Mouse (Mus musculus) embryonic facial prominence, embryonic 13.5 days (tissue): ENCODE results near the gene Peli1. TPM values are rescaled to one million over a fixed set of nuclear protein-coding genes. Genes with fewer than 3 reads are reported as not detected.
"Not testable (repeated sequence)": the region's sequence is repeated elsewhere in the genome, so short reads cannot be mapped to it uniquely, and the experiment has no call there.

Experiments
- ATAC-seq: fragments of 200-750 bp; cut with Nextera tagmentation; 2 replicates; pipeline ENCODE4 v1.8.0; 2017; ENCODE audit warnings: low read depth; ENCODE audit not compliant: insufficient number of reproducible peaks, insufficient read depth, low FRiP score, low TSS enrichment
- H3K27ac ChIP-seq: fragments of 300-500 bp; sonication (generic); 2 replicates; pipeline ENCODE4 v1.5.1; 2015; ENCODE audit warnings: moderate library complexity, mild to moderate bottlenecking, inconsistent platforms
- H3K27me3 ChIP-seq: fragments of 300-500 bp; sonication (generic); 2 replicates; pipeline ENCODE4 v1.6.1; 2015; ENCODE audit warnings: mild to moderate bottlenecking, inconsistent platforms
- H3K36me3 ChIP-seq: fragments of 300-500 bp; sonication (generic); 2 replicates; pipeline ENCODE4 v1.6.1; 2015; ENCODE audit warnings: mild to moderate bottlenecking, inconsistent platforms
- H3K4me1 ChIP-seq: fragments of 300-500 bp; sonication (generic); 2 replicates; pipeline ENCODE4 v1.6.1; 2015; ENCODE audit warnings: inconsistent platforms
- H3K4me2 ChIP-seq: fragments of 300-500 bp; sonication (generic); 2 replicates; pipeline ENCODE4 v1.6.1; 2015; ENCODE audit warnings: moderate library complexity, mild to moderate bottlenecking, inconsistent platforms
- H3K4me3 ChIP-seq: fragments of 300-500 bp; sonication (generic); 2 replicates; pipeline ENCODE4 v1.5.1; 2015; ENCODE audit warnings: mild to moderate bottlenecking, inconsistent platforms
- H3K9ac ChIP-seq: fragments of 300-500 bp; sonication (generic); 2 replicates; pipeline ENCODE4 v1.6.1; 2015; ENCODE audit warnings: mild to moderate bottlenecking, inconsistent platforms
- H3K9me3 ChIP-seq: fragments of 300-500 bp; sonication (generic); 2 replicates; pipeline ENCODE4 v1.6.1; 2016; ENCODE audit warnings: inconsistent platforms
- WGBS: fragments of 180-500 bp; shearing (Covaris S2); methylation state at CpG from one replicate; pipeline ENCODE4 v1.1.7; 2015; ENCODE audit warnings: mixed read lengths; 5-methylcytosine and 5-hydroxymethylcytosine counted together
- polyA plus RNA-seq: library from polyadenylated mRNA; unstranded; fragments of >200 nt; fragmentation: Nextera tagmentation; extraction: Ambion mirVana; gene quantifications from 2 replicates; pipeline ENCODE4 v1.2.1, GENCODE M21; 2015

The Peli1 gene
- polyA plus RNA-seq, 1 experiment from 2014 or later, result 48.8 TPM

DNA sequence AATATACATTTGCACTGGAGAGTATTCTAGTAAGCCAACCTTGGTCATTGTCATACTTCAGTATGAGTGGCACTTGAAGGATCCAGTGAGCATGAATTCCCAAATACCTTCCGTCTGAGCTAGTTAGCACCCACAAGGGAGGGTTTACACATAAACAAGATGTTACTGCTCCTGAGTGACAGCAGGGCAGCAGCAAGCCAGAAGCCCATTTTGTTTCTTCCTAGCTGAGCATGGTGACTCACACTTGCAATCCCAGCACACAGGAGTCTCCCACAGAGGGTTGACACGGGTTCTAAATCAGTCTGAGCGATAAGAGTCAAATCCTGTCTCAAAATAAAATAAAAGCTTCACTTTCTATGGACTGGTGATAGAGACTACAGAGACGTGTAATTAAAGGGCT is 66.5 kb downstream of the Peli1 start:
- ATAC-seq, result no peak
- H3K4me2 ChIP-seq, result no peak overlapping the region
- no peak overlapping the region for H3K27ac ChIP-seq
- no peaks in the 10 kb centered on the region for H3K27me3 ChIP-seq
- no peaks in the 10 kb centered on the region for H3K9me3 ChIP-seq
- H3K4me3 ChIP-seq, result no peak overlapping the region
- 83% methylated on average over 4 of the region's 4 CpGs for WGBS
- H3K36me3 ChIP-seq, result peaks cover 21% of the 10 kb centered on the region
- H3K4me1 ChIP-seq, result no peaks in the 10 kb centered on the region
- H3K9ac ChIP-seq, result no peak overlapping the region

DNA sequence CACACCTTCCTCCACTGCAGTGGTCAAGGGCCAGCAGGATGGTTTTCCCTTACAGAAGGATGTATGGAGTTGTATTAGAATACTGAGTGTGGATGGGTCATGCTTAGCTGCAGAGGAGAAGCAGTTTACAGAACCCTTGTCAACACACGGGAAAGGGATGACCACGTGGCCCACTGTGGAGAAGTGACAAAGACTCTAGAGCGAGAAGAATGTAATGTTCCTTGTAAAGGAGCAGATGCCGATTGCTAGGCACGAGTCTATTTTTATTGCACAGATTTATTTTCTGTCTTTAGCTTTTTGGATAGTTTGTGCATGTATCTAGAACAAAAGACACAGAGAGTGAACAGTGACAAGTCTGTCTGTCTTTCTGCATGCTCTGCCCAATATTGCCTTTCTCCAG is 71.0 kb downstream of the Peli1 start:
- WGBS, result 82% methylated on average over 5 of the region's 5 CpGs
- Histone ChIP-seq H3K27ac (peak overlapping the region; percentile 61; the same call in 1 of the 2 replicates), H3K9me3 (no peaks in the 10 kb centered on the region), H3K4me3 (no peak overlapping the region), H3K4me2 (no peak overlapping the region), H3K4me1 (peaks cover 19% of the 10 kb centered on the region), H3K27me3 (no peaks in the 10 kb centered on the region), H3K36me3 (no peaks in the 10 kb centered on the region), H3K9ac (no peak overlapping the region)
- ATAC-seq, result no peak; the same call in 1 of the 2 replicates

DNA sequence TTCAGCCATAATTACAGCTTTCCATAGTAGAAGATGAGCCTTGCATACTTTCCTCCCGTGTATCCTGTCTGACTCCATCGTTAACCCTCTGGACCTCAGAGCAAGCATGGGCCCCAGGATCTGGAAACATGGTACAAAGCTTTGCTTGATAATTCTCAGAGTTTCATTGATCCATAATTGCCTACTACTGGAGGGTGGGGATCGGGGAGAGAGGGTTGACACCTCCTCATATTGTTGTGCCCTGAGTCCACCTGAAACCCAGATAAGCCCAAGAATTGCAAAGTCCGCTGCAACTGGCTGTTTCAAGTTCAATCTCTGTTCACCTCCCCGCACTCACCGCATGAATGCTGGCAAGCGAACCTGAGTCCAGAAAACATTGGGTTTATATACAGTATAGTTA is 72.1 kb downstream of the Peli1 start:
- no peak overlapping the region for H3K4me3 ChIP-seq
- no peak for ATAC-seq
- no peak overlapping the region; the same call in 1 of the 2 replicates for H3K4me2 ChIP-seq
- H3K4me1 ChIP-seq, result peaks cover 19% of the 10 kb centered on the region
- H3K9me3 ChIP-seq, result no peaks in the 10 kb centered on the region
- no peaks in the 10 kb centered on the region for H3K27me3 ChIP-seq
- H3K27ac ChIP-seq, result no peak overlapping the region
- 51% methylated on average over 7 of the region's 7 CpGs for WGBS
- no peak overlapping the region for H3K9ac ChIP-seq
- H3K36me3 ChIP-seq, result no peaks in the 10 kb centered on the region

DNA sequence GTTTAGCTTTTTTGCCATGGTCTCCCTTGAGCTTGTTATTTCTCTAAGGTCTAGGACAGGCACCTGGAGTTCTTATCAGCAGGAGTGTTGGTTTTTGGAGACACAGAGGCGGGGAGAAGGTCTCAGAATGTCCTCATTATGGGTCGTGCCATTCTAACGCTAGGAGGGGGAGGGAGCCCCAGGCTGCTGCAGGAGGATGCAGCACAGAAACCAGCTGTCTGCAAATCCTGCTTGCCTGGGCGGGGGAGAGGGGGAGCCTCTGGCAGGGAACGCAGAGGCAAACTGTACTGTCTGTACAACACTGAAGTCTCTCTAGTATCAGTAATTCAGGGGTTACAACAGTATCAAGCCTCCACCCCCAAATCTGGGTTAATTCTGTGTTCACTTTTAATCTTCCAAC is 72.6 kb downstream of the Peli1 start:
- no peak for ATAC-seq
- 7% methylated on average over 5 of the region's 5 CpGs for WGBS
- Histone ChIP-seq H3K4me1 (peaks cover 19% of the 10 kb centered on the region), H3K27me3 (no peaks in the 10 kb centered on the region), H3K9me3 (no peaks in the 10 kb centered on the region), H3K36me3 (no peaks in the 10 kb centered on the region), H3K4me3 (no peak overlapping the region), H3K27ac (no peak overlapping the region), H3K4me2 (peak overlapping the region; percentile 33), H3K9ac (no peak overlapping the region)

DNA sequence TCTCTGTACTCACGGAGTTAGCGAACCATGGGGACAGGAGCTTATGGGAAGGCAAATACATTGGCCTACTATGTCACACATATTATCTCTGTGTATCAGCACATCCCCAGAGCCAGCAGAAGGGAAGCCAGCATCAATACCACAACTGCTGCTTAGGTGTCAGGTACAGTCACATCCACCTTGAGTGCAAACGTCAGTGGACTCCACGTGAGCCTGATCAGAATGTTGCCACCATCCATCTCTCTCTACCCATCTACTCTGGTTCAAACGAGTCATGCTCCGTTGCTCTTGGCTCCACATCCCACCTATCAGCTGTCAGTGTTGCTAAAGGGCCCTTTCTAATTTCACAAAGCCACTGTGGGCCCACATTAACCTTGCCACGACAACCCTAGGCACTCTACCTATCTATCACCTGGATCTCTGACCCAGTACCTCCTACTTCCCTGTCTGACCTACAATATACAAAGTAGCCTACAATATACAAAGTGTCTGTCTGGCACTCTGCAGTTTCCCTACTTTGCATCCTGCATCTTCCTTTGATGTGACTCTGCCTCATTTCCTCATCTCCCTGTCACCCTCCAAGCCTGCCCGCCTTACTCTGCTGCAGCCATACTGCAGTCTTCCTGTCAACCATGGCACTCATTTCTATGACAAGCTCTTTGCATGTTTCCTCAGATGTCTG is 73.4 kb downstream of the Peli1 start:
- Histone ChIP-seq H3K27me3 (no peaks in the 10 kb centered on the region), H3K4me2 (no peak overlapping the region), H3K9me3 (no peaks in the 10 kb centered on the region), H3K4me1 (peaks cover 19% of the 10 kb centered on the region), H3K4me3 (no peak overlapping the region), H3K9ac (no peak overlapping the region), H3K36me3 (no peaks in the 10 kb centered on the region), H3K27ac (no peak overlapping the region)
- ATAC-seq, result no peak
- WGBS, result 62% methylated on average over 8 of the region's 8 CpGs

DNA sequence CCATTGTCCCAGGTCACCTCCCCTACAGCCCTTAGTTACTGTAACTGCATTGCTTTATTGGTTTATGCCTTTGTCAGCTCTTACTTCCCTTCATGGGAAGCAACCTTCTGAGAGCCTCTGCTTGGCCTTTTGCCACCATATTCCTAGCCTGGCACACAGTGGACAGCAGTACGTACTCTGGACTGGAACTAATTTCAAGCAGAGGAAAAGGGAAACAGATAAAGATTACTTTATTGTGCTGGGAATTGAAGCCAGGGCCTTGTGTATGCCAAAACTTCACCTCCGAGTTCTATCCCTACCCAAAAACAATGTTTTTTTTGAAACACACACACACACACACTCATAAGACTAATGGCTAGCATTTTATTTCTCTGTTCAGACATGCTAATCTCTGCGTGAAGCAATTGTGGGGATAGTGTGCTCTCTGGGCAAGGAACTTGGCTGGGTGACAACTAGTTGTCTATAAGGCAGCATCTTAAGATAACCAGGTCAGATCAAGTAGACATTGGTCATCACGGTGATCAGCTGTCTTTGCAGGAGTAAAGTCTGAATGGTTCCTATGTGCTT is 74.0 kb downstream of the Peli1 start:
- WGBS, result 76% methylated on average over 4 of the region's 4 CpGs
- Histone ChIP-seq H3K4me3 (no peak overlapping the region), H3K9ac (no peak overlapping the region), H3K36me3 (no peaks in the 10 kb centered on the region), H3K4me2 (no peak overlapping the region), H3K27ac (no peak overlapping the region), H3K27me3 (no peaks in the 10 kb centered on the region), H3K9me3 (no peaks in the 10 kb centered on the region), H3K4me1 (peaks cover 19% of the 10 kb centered on the region)
- no peak for ATAC-seq

DNA sequence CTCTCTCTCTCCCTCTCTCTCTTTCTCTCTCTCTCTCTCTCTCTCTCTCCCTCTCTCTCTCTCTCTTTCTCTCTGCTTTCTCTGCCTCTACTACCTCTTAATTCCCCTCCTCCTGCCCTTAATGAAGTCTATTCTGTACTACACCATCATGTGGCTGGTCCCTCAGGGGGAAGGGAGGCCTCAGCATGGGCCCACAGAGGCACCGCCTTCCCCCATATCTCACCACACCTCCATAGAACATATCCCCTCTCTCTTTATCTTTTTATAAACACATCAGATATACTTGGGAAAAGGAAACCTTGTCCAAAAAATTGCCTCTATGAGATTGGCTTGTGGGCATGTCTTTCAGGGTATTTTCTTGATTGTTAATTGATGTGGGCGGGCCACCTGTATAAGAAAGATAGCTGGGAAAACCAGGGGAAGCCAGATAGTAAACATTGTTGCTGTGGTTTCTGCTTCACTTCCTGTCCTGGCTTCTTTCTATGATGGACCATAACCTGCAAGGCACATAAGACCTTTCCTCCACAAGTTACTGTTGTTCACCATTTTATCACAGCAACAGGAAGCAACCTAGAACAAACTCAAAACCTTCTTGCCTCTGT is 75.5 kb downstream of the Peli1 start:
- WGBS, result 96% methylated on average over 2 of the region's 2 CpGs
- H3K4me3 ChIP-seq, result no peak overlapping the region
- H3K4me2 ChIP-seq, result no peak overlapping the region
- H3K27ac ChIP-seq, result no peak overlapping the region
- H3K9me3 ChIP-seq, result no peaks in the 10 kb centered on the region
- H3K4me1 ChIP-seq, result peaks cover 19% of the 10 kb centered on the region
- ATAC-seq, result no peak
- no peaks in the 10 kb centered on the region for H3K36me3 ChIP-seq
- no peak overlapping the region for H3K9ac ChIP-seq
- no peaks in the 10 kb centered on the region for H3K27me3 ChIP-seq

DNA sequence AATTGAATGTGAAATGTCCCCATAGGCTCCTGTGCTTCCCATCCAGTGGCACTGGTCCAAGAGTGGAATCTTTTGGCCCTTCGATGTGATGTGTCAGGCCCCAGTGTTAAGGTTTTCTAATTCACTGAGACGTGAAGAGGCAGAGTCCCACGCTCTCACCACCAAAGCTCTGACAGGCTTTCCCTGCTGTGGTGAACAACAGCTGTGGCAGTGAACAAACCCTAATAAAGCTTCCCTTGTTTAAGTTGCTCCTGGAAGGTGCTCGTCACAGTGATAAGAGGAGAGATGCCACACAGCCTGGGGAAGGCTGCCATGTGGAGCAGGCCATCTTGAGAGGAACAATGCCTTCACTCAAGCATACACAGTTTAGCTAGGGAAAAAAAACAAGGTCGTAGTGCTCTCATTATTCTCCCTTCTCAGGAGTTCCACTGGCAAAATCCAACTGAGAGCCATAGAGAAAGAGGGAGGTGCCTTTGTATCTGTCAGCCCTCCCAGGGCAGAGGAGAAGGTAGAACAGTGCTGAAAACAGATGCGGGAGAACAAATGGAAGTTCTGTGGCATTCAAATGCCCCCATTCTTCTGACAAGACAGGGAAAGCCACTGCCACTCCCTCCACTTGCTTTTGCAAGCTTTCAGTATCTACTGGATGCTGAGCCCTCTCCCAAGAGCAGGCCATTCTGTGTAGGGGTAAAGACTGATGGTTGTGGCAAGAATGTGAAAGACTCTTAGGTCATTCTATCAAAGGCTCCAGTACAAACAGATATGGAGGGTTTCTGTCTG is 77.9 kb downstream of the Peli1 start:
- no peak overlapping the region for H3K27ac ChIP-seq
- 52% methylated on average over 6 of the region's 6 CpGs for WGBS

DNA sequence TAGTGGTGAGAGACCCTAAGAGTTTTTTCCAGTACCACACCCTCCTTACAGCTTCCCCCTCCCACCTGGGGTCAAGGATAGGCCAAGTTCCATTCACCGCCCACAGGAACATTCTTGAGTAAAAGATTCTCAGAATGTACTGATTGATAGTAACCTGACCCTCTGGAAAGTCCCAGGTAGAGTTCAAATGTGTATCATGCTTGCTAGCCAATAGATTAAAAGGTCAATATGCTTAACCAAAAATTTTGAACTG is 78.4 kb downstream of the Peli1 start:
- not testable (repeated sequence) for H3K4me1 ChIP-seq, H3K4me2 ChIP-seq, H3K27me3 ChIP-seq, H3K36me3 ChIP-seq, H3K9me3 ChIP-seq, ATAC-seq, H3K9ac ChIP-seq, H3K4me3 ChIP-seq, H3K27ac ChIP-seq
- 70% methylated on average over 1 of the region's 1 CpGs for WGBS

More for the DNA sequence above, 77.9 kb downstream of the Peli1 start:
- no peak overlapping the region for H3K9ac ChIP-seq
- H3K36me3 ChIP-seq, result no peaks in the 10 kb centered on the region
- H3K4me2 ChIP-seq, result no peak overlapping the region
- peaks cover 10% of the 10 kb centered on the region for H3K4me1 ChIP-seq
- no peak for ATAC-seq
- H3K4me3 ChIP-seq, result no peak overlapping the region
- H3K9me3 ChIP-seq, result no peaks in the 10 kb centered on the region
- no peaks in the 10 kb centered on the region for H3K27me3 ChIP-seq

DNA sequence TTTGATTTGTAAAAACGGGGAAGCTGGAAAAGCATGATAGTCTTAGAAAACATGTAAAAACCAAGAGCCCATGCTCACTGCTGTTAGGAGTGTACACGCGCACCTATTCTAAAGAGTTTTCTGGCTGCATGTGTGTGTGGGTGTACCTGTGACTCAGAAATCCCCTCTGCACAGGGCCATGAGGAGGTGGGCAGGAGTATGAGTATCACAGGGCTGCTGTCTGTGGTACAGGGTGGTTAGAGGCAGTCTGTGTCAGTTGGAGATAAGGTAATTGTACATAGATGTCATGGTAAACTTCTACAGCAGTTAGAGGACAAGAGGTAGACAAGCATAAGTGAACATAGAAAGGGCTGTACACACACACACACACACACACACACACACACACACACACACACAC is 81.2 kb downstream of the Peli1 start:
- 92% methylated on average over 3 of the region's 3 CpGs for WGBS
- no peak overlapping the region for H3K4me3 ChIP-seq

DNA sequence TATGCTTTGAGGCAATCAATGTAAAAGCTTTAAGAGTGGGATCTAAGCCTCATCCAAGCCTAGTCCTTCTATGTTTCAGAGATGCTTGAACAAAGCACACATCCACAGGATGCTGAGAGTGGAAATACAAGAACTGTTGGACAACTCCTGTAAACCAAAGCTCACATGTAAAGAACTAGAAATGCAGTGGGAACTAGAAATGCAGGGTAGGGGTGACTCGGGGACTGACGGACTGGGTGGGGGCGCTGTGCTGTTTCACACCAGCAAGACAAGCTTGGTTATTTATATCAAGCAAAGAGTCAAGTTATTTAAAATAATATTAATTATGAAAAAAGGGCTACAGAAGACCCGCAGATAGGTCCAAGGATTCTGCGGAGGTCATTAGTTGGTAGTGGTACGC is 82.8 kb downstream of the Peli1 start:
- Histone ChIP-seq H3K36me3 (no peaks in the 10 kb centered on the region), H3K4me3 (no peak overlapping the region), H3K9ac (no peak overlapping the region), H3K9me3 (no peaks in the 10 kb centered on the region), H3K4me1 (peaks cover 4% of the 10 kb centered on the region; the same call in 1 of the 2 replicates), H3K4me2 (no peak overlapping the region), H3K27ac (no peak overlapping the region), H3K27me3 (no peaks in the 10 kb centered on the region)
- ATAC-seq, result no peak
- 94% methylated on average over 6 of the region's 6 CpGs for WGBS

More for the DNA sequence above, 81.2 kb downstream of the Peli1 start:
- Histone ChIP-seq H3K9me3 (no peaks in the 10 kb centered on the region), H3K4me1 (peaks cover 4% of the 10 kb centered on the region; the same call in 1 of the 2 replicates), H3K4me2 (no peak overlapping the region), H3K27ac (no peak overlapping the region), H3K9ac (no peak overlapping the region), H3K36me3 (no peaks in the 10 kb centered on the region), H3K27me3 (no peaks in the 10 kb centered on the region)
- ATAC-seq, result no peak

DNA sequence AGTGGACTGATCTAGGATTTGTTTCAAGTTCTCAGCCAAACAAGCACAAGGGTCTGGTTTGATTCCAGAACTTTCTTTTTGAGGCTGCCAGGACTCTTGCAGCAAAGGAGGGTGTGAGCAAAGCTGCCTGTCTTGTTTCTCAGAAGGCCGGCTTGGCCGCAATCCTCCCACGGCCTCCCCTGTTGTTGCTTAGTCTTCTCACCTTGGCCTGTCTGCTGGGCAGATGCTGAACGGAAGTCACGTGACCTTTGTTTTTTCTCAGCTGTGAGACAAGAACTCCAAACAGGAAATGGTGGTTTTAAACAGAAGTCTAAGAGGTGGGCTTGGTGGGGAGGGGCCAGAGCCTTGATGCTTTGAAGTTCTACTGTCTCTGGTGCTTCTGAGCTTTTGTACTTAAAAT is 83.3 kb downstream of the Peli1 start:
- H3K4me2 ChIP-seq, result no peak overlapping the region
- H3K4me1 ChIP-seq, result peaks cover 4% of the 10 kb centered on the region; the same call in 1 of the 2 replicates
- H3K27me3 ChIP-seq, result no peaks in the 10 kb centered on the region
- no peak overlapping the region for H3K4me3 ChIP-seq
- no peak overlapping the region for H3K27ac ChIP-seq
- no peak for ATAC-seq
- no peak overlapping the region for H3K9ac ChIP-seq
- no peaks in the 10 kb centered on the region for H3K9me3 ChIP-seq
- no peaks in the 10 kb centered on the region for H3K36me3 ChIP-seq
- 51% methylated on average over 5 of the region's 5 CpGs for WGBS
